Mouse (Mus musculus) cerebellum, adult 11 months (tissue): ENCODE results near the gene Yod1.

Source experiments
- DNase-seq: peaks from one replicate; pipeline ENCODE4 v3.0.0; 2022

Yod1 gene

GRCm38 (mm10) chr1:130732706-130733658 is 15.9 kb downstream of the Yod1 start:
- DNase-seq, result no peak

GRCm38 (mm10) chr1:130733671-130734070 is 16.5 kb downstream of the Yod1 start:
- DNase-seq, result no peak

DNA sequence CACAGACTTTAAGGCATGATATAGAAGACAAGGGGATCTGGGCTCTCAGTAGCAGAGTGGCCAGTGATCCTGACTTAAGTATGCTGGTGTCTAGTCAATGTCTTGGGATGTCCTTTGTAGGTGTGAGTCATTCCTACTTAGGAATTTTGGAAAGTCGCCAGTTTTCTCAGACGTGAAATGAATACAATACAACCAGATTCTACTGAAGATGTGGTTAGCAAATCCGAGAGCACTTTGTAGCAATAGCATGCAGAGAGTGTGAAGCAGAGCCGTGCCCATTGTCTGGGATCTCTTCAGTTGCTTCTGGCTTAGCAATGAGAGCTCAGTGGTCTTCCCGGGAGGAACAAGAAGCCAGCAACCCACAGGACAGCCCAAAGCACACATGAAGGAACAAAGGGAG is 17.3 kb downstream of the Yod1 start:
- DNase-seq, result no peak

GRCm38 (mm10) chr1:130734852-130735251 is 17.7 kb downstream of the Yod1 start:
- DNase-seq, result no peak

DNA sequence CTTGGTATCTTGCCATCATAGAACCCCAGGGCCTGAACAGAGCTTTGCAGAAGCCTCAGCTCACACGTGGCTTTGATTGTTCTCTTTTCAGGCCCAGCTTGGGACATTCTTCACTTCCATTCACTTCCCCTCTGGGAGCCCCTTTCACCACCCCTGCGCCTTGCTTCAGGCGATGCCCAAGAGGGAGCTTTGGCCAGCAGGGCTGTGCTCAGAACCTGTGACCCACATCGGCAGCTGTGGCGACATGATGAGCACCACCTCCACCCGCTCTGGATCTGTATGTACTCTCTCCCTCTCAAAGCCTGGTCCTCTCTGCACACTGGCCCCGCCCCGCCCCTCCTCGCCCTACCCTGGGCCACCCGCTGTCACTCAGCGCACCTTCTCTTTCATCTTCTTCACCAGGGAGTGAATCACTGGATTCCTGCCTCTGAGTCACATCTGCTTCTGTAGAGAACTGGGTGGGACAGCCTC is 20.3 kb downstream of the Yod1 start:
- DNase-seq, result no peak

DNA sequence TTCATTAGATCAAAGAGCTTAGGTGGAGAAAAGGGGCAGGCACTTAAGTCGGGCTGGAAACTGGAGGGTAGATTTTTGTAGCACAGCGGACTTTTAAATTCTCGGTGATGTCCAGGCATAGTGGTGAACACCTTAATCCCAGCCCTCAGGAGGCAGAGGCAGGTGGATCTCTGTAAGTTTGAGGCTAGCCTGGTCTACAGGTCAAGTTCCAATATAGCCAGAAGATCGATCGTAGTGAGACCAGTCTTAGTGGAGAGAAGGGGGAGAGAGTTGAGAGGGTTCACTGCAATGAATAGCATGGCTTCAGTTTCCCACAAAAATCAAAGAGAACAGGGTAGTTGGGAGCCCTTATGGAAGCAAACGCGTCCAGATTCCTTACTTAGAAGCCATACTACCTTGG is 20.8 kb downstream of the Yod1 start:
- no peak for DNase-seq

DNA sequence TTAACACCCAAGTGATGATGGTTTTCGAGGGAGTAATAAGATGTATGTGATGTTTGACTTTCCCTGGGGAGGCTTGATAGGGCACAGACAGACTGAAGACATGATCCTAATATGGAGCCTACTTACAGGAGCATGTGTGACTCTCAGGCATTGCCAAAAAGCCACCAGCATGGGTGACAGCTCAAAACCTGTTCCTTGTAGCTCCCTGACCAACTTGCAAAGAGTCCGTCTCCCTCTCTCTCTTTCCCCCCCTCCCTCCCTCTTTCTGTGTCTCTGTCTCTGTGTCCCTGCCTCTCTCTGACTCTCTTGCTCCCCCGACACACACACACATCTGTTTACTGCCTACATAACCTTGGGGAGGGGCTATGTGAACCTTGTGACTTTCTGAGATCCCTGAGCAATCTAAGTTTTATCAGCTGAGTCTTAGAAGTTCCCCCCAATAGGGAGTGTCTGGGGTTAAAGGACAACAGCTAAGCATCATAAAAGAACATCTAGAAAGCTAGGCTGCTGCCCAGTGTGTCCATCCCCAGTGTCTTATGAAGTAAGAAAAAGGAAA is 21.5 kb downstream of the Yod1 start:
- no peak for DNase-seq

DNA sequence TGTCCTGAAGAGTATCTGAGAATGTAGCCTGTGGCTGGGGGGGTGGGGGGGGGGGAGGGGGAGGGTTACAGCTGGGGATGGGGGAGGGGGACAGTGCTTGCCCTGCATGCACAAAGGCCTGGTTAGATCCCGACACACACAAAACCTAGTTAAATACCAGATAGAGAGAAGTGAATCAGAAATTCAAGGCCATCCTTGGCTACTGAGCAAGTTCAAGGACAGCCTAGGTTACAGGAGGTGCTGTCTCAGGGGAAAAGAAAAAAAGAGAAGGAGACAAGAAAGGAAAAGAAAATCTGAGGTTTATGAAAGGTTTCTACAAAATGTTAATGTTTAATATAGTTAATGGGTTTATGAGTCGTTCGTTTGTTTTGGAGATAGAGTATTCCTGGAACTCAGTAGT is 22.5 kb downstream of the Yod1 start:
- DNase-seq, result no peak

DNA sequence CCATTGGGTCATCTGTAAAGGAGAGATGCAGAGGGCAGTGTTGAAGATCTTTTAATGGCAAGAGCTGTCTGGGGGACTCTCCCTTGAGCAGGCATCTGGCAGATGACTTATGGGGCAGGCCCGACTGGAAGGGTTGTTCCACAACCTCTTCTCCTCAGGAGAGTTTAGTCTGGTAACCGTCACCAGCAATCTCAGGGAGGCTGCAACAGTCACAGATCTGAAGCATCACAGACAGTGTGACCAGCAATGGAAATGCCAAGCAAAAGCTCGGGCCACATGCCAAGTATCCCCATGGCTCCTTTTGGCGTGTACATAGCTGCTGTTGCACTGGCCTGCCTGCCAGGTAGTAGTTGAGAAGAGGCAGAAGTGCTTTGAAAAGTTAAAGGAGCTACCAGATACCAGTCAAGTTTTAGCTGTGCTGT is 23.1 kb downstream of the Yod1 start:
- peak; percentile 29 for DNase-seq

DNA sequence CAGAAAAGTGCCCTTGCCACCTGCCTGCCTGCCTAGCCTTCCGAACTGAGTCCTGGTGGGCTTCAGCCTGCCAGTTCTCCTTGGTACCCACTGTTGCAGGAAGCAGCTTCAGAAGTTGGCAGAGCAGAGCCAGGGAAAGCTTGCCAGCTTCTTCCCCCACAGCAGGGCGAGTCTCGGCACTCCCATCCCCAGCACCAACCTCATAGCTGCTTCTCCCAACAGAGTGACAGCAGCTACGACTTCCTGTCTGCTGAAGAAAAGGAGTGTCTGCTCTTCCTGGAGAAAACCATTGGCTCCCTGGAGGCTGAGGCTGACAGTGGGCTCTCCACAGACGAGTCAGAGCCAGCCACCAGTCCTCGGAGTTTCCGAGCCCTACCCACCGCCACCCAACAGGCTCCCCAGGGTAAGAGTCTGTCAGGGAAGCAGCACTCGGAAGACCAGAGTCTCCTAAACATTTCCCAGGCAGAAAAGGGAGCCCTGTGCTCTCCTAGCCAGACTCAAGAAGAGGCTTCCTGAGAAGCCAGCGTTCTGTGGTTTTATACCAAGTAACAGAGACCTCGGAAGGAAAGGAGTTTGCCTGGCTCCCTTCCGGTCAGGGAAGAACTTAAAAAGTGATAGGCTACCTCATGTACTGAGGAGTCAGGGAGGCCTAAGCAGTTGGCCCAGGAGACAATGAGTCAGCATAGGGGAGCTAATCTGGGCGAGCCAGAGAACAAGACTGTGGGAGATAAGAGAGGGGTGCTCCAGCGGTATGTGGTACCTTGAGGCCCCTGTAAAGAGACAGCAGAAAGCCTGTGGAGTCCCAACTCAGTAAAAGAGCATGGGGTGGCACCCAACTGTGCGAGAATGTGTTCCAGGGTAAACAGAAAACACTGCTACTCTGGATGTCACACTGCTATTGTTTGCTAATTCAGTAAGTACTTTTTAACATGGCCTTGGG is 23.9 kb downstream of the Yod1 start:
- no peak for DNase-seq

DNA sequence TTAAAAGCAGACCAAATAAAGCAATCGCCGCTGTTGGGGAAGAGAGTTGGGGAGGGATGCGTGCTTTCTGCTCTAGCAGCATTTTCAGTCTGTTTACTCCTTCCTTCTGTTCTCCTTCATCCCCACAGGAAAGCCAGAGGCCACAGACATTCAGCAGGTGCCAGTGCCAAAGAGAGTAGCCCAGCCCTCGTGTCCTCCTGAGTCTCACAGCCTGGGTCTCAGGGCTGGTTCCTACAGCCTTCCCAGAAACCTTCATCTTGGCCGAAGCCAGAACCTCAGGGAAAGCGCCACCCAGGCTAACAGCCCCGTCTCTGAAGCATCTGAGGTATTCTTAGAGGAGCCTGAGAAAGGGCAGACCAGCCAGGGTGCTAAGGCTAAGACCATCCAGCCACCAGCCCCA is 25.1 kb downstream of the Yod1 start:
- no peak for DNase-seq

DNA sequence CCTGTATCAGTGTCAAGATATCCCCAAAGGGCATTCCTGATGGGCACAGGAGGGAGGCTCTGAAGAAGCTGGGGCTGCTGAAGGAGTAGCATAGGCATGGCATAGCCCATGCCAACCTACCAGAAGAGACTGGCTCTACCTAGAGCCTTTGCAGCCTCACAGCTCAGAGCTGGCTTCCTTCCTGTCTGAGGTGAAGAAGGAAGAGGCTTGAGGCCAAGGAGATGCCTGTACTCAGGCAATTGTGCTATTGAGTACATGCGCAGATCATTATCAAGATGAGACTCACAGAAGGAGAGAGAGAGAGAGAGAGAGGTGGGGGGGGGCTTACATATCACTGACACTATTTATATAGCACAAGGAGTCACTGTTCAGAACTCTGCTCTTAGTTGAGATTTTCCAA is 26.6 kb downstream of the Yod1 start:
- DNase-seq, result no peak

- DNase-seq, result no peak
Measured at GRCm38 (mm10) chr1:130744217-130744616, 27.1 kb downstream of the Yod1 start.

DNA sequence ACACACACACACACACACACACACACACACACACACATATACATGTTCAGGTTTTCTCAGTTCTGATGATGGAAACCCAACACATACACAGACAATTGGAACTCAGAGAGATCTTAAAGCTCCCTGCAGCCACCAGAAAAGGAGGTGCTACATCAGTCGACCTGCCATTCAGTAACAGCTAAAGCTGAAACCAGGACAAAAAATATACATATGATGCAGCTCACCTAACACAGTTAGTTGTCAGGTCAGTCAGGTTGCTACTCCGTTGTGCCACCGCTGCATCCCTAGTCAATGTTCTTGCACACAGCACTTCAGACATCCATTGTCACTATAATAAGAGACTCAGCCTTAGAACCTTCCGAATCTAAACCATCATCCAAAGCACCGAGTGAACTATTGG is 27.8 kb downstream of the Yod1 start:
- no peak for DNase-seq

- no peak for DNase-seq
Measured at GRCm38 (mm10) chr1:130745591-130745990, 28.5 kb downstream of the Yod1 start.

DNA sequence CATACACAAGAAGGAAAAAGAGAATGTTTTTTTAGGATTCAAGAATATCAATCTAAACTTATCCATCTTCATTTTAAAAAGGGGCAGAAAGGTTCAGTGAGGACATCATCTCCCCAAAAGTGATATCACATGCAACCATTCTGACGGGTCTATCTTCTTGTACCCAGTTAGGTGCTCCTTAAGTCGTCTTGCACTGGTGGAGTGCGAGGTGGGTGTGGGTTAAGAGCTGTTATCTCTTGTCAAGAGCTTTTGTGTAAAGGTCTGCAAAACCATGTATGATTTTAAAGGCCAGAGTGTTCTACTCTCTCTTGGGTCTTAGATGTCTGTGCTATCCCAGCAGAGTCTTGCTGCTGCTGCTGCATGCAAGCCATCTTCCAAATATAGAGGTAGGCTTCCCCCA is 29.7 kb downstream of the Yod1 start:
- no peak for DNase-seq

DNA sequence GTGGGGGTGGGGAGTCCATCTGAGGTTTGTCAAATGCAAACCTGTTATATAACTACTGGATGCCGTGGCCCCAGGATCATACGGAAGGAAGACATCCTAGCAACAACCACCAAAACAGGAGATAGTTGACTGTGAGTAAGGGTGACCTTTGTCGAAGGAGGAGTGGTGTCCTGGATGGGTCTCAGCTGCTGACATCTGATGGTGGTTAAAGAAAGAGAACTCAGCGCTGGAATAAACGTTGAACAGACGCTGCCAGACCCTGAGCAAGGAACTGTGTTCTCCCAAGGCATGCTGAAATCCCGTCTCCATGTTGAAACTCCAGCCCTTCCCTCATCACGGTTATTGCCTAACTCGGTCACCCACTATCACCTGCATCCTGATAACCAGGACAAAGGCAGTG is 42.6 kb downstream of the Yod1 start:
- DNase-seq, result no peak

- no peak for DNase-seq
Measured at GRCm38 (mm10) chr1:130761597-130761996, 44.5 kb downstream of the Yod1 start.

- DNase-seq, result no peak
Measured at GRCm38 (mm10) chr1:130762045-130762760, 45.1 kb downstream of the Yod1 start.

DNA sequence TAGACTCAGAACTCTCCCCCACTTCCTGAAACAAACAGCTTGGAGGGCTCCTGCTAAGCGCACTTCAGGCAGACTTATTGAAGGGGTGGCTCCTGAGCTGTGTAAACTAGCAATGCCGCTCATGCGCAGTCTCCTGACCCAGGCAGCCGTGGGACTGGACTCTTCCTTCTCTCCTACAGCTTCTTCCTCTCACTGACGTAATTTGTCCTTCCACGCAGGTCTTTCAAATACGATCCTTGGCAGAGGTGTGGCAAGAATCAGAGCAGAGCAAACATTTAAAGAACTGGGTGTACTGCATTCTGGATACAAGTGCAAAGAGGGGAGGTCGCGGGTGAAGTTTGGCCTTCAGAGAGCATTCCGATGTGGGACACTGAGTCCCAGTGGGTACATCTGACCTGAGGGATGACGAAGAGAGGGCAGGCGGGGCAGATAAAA is 46.9 kb downstream of the Yod1 start:
- no peak for DNase-seq

GRCm38 (mm10) chr1:130767066-130767465 is 49.9 kb downstream of the Yod1 start:
- no peak for DNase-seq

DNA sequence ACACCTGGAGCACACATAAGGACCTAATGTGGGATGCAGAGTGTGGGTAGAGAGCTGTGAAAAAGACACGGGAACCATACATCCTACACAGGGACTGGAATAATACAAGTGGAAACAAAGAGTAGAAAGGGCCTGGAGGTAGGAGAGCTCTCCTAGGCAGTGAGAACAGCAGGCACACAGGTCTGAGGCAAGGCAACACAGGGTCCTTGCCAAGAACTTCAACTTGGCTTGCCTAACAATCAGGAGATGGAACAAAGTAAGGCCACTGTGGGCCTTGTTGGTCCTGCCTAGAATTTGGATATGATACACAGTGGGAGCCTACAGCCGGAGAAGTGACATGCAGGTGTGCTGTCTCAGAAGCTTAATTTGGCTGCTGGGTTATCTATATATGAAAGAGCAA is 52.8 kb downstream of the Yod1 start:
- DNase-seq, result no peak

- no peak for DNase-seq
Measured at GRCm38 (mm10) chr1:130770487-130770886, 53.4 kb downstream of the Yod1 start.
